Mouse (Mus musculus) liver, adult (tissue): ENCODE data around the gene Slc19a3.

Experiments used
- GATA4 ChIP-seq: IDR thresholded peaks from 2 replicates; pipeline ENCODE4 v1.6.1; 2014; ENCODE audit warnings: mild to moderate bottlenecking, low read length; ENCODE audit not compliant: insufficient replicate concordance

Slc19a3 gene

DNA sequence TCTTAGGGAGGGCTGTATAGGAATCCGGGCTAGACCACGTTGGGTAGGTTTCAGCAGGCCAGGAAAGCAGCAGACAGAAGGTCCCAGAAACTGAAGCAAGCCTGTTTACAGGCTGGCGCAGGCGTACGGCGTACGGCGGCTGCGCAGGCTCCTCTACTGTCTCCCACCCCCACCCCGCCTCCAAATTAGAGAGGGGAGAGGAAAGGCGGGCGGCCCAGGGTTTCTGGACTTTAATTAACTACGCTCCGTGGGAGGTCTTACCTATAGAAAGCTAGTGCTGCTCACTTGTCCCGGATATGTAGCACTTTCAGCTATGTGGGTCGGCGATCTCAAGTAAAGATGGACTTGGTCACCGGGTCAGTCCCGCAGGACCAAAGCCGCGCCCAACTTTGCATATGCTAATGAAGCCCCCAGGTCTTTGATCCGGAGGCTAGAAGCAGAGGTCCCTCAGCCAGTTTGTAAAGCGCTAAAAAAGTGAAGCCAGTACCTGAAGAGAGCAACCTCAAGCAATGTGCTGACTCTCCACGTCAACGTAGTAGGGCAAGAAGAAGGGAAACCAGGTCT lies at the start of gene Slc19a3:
TSS of gene Slc19a3 (minus strand) at position 340 of the 564 bp plus-strand sequence.
- no peak for TF ChIP-seq GATA4

DNA sequence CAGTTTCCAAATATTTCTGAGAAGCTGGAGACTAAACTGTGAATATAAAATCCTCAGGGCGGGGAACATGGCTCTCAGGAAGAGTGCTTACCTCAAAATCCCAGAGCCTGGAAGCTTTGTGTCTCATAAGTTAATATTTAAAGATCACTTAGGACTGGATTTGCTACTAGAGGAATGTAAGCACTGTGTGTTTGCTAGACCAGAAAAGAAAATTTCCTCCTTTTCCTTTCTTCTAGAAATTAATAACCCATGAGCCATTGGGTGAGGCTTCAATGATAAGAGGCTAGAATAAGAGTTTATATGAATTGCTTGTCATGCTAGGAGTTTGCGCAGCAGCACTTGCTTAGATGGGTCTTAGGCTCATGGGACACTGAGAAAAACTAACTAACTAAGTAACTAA lies 46.5 kb upstream of the Slc19a3 start:
- no peak for TF ChIP-seq GATA4

DNA sequence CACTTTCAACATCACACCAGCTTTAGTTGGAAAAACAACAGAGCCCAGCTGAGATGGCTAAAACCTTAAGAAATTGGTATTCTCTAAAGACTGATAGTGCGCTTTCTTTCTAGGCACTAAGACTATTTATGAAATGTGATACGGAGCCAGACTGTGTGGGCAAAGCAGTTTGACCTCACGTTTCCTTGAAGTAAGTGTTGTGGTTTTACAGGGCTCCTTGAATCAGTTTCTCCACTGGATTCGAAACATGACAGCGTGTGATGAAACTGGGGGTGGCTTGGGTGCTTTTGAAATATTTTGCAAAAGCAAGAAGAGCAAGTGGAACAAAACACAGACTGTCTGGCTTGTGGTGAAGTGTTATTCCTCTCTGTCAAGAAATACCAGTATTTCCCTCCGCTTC lies 38.8 kb upstream of the Slc19a3 start:
- TF ChIP-seq GATA4, result no peak

DNA sequence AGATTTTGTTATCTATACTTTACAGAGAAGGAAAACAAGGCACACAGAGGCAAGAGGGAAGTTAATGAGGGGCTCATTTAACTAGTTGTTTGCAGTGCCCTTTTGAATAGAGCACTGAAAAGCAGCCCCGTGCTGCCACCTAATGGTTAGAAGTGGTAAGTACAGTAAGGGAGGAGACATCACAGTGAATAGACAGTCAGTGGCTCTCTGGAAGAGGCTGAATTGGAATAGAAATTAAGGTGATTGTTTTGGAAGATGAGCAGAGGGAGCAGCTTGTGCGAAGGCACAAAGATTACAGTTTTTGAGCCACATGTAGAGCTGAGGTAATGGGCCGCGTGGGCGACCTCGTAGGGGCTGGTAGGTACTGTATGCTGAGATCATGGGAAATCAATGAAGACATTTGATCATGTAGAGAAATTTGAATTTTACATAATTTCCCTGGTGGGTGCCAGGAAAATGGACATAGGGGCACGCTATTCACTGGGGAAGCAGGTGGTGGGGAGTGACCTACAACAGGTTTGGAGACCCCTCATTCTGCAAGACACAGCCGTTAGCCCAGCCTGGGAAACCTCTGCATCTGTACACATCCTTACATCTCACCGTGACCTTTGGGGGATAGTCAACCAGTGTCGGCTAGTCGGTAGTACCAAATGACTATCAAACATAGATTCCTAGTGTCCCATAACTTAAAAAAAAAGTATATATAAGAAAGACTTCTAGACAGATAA lies 38.1 kb upstream of the Slc19a3 start:
- TF ChIP-seq GATA4, result no peak

DNA sequence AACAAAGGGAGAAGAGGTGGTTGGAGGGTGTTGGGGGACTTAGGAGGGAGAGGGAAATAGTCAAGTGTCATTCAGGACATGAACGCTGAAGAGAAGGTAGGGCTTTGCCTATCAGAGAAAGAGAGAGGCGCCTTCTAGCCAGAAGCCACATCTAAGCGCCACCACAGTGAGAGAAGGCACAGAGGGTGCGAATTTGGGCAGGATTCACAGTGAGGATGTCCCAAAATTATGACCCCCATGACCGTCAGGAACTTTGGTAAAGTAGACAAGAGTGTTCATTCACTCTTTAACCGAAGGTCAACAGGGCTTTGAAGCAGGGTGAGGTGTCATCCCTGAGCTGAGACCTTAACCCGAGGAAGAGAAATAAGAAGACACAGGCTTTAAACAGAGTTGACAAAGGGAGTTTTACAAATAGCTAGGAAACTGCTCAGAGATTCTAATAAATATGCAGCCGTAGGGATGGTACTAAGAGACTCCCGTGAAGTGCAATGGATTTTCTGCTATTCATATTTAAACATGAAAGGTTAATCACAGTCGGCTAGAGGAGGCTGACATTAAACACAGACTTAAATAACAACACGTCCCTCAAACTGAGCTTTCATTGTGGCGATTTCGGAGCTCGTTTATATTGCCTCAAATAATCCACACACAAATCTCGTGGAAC lies 37.4 kb upstream of the Slc19a3 start:
- TF ChIP-seq GATA4, result no peak

DNA sequence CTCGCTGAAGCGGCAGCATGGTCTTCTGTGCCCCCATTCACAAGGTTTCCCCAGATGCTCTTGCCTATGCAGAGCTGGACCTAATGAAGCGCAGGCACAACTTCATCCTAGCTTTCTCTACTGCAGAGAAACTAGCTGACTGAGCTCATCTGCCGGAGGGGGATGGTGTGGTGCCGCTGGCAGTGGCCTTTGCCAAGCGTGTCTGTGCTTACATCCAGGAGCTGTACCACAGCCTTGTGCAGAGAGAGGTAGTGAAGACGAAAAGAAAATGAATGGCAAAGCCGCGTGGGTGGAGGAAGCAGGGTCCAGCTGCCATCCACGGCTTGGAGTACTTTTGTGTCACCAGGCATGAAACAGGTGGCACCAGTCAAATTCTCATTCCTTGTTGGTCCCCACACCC lies 29.0 kb upstream of the Slc19a3 start:
- TF ChIP-seq GATA4, result no peak

DNA sequence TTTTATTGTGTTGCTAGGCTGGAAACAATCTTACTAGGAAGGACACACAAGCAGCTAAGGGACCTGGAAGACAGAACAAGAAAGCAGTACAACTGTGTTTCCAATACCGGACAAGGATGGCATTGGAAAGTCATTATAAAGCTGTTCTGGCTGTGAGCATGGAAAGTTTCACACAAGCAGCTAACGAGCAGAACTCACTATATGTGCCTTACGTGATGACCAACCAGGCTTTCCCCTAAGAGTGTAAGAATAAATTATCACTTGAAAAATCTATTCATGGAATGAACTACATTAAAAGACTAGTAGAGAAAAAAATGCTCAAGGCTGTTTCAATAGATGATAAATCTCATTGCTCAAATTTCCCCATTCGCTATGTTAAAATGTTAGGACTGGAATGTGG lies 28.3 kb upstream of the Slc19a3 start:
- TF ChIP-seq GATA4, result no peak

DNA sequence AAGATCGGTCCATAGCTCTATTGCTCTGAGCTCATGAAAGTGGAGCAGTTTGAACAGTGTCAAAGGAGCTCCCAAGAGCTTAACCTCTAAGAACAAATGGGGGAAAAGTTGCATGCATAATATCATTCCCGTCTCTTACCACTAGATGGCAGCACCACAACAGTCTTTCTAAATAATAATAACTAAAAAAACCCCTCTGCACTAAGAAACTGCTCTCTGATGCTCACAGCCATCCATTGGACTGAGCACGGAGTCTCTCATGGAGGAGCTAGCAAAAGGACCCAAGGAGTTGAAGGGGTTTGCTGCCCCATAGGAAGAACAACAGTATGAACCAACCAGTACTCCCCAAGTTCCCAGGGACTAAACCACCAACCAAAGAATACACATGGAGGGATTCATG lies 26.6 kb upstream of the Slc19a3 start:
- no peak for TF ChIP-seq GATA4

DNA sequence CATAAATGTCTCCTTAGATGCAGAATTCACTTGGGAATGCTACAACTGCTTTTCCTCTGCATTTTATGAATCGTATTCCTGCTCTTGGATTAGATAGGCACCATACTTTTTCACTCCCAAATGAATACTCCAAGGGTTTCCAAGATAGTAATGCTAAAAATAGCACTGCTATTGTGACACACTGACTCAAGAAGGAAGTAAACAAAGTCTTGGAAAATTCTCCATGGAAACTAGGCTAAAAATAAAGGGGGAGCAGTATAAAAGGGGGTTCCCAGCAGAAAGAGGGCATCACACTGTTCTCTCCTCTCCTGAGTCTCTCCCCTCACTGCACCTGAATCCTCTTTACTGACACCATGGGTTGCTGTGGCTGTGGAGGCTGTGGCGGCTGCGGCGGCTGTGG lies 22.4 kb upstream of the Slc19a3 start, which contains the start of gene Krtap28-13:
TSS of gene Krtap28-13 (plus strand) at position 288 of the 400 bp plus-strand sequence.
- no peak for TF ChIP-seq GATA4

DNA sequence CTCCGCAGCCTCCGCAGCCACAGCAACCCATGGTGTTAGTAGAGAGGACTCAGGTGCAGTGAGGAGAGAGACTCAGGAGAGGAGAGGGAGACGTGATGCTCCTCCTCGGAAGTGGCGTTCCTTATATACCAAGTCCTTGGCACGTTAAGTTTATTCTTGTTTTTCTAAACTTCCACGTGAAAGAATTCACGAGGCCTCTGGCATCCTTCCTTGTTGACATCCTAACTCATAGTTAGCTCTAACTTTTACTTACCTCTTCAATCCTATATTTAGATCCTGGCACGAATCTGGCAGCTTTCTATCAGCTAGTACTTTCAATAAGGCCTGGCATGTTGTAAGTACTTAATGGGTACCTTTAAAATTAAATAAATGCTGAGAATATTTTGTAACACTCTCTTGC lies 21.0 kb upstream of the Slc19a3 start, which contains the start of gene A030005K14Rik:
TSS of gene A030005K14Rik (minus strand) at position 101 of the 400 bp plus-strand sequence.
- no peak for TF ChIP-seq GATA4

DNA sequence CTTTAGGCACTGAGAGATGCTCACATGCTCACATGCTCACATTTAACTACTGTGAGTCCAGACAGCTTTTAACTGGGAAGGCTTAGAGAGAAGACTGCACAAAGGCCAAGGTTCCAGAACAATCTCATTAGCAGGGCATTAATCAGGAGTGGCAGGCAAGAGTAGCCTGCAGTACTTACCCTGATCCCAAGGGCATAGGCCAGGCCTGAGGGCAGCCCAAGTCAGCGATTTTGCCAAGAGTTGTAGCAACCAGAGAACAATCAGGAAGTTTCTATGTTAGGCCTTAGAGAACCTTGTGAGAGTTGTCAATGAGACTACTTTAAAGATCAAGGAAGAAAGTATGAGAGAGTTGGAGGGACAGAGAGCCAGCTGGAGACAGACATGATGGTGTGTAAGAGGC lies 20.2 kb upstream of the Slc19a3 start:
- TF ChIP-seq GATA4, result no peak

DNA sequence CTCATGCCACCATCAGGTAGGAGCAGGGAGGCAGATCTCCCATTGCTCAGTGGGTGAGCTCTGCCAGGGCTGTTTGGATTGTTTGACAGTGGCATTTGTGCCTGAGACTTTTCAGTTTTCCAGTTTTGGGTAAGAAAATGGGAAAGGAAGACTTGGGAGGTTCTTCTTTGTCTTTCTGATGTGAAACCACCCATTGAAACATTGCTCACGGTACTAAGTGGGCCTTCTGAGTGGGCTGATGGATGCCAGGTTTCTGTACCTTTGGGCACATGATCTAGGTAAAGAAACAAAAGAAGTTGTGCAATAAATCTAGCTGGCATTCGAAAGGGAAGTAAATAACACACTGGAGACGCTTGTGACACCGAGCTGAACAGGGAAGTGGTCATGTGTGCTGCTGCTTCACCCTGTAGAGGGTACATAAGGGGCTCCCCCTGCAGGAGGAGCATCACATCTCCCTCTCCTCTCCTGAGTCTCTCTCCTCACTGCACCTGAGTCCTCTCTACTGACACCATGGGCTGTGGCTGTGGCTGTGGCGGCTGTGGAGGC lies 6.7 kb upstream of the Slc19a3 start, which contains the start of gene Gm47969:
TSS of gene Gm47969 (plus strand) at position 51 of the 546 bp plus-strand sequence.
- TF ChIP-seq GATA4, result no peak

DNA sequence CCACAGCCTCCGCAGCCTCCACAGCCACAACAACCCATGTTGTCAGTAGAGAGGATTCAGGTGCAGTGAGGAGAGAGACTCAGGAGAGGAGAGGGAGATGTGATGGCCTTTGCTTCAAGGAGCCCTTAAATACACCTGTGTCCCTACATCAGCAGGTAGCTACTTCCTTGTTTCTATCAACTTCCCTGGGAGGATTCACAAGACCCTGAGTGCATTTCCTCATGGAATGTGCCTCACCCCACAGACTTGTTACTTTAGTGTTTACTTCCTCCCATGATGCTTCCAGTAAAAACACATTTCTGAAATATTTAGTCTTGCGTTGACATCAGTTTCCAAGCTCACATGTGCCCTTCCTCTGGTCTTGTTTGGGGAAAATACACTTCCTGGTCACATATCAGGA lies 4.1 kb upstream of the Slc19a3 start, which contains the start of gene Krtap28-10:
TSS of gene Krtap28-10 (minus strand) at position 101 of the 400 bp plus-strand sequence.
- TF ChIP-seq GATA4, result no peak

DNA sequence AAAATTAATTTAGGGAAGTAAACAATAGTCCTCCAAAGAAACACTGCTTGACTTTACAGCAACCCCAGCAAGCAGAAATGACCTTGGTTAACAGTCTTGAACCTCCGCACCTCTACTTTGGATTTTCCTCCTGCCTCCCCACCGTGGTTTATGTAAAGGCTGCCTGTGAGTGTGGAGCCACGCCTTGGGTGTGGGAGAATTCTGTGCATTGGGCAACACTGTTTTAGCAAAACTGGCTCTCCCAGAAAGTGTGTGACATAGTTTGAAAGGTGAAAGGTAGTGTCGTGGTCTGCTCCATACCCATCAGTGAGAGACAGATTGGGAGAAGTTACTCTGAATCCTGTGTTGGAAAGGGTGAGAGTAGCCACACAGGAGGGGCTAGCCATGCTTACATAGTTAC lies 832 bp upstream of the Slc19a3 start:
- TF ChIP-seq GATA4, result no peak

DNA sequence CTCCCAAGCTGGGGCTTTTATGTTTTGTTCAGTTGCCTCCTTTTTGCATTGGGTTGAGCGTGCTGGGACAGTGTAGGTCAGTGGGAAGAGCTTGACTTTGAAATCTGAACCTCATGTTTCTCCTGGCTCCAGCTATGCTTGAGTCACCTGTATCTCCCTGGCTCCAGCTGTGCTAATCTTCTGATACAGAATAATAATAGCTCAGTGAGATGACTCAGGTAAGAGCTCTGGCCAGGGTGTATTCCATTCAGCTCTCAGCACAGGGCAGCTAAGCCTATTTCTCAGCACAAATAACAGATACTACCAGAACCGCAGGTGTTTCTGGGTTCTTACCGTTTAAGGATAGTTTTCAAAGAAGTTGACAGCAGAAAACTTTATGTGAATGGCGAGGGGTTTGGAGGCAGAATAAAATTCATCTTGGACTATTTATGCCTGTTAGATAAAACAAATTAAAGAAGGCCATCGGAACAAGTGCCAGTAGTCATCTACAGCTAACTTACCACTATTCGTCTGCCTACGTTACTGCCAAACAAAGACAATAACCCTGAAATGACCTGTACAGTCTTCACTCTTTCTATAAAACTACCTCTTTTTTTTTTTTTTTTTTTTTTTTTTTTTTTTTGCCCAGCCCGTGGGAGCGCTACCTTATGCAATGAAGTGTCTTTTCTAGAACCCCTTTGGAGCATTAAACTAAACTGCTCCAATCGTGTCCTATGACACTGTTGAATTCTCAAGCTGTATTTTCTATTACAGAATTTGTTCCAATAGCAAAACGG lies 1.2 kb downstream of the Slc19a3 start:
- no peak for TF ChIP-seq GATA4
